Mouse (Mus musculus) cerebellum, adult (tissue): ENCODE results near the gene Gm21083.
"Not testable (repeated sequence)": the region's sequence is repeated elsewhere in the genome, so short reads cannot be mapped to it uniquely, and the experiment has no call there.

Experiments used
- ATAC-seq: cut with Nextera tagmentation; 2 replicates; pipeline ENCODE4 v1.9.2; 2017; ENCODE audit warnings: mild to moderate bottlenecking, moderate library complexity, mixed read lengths; ENCODE audit not compliant: insufficient number of reproducible peaks, low FRiP score, low TSS enrichment

Gm21083 gene

GRCm38 (mm10) chr5:15616195-15616594, 39.1 kb downstream of the Gm21083 start:
- not testable (repeated sequence) for ATAC-seq

- ATAC-seq = not testable (repeated sequence)
Measured at GRCm38 (mm10) chr5:15618764-15619163, 41.6 kb downstream of the Gm21083 start, which contains the start of gene Speer4d. Gene Speer4d (plus strand): TSS chr5:15619064.

GRCm38 (mm10) chr5:15628136-15628535, 51.0 kb downstream of the Gm21083 start:
- not testable (repeated sequence) for ATAC-seq

- ATAC-seq = not testable (repeated sequence)
Measured at GRCm38 (mm10) chr5:15630068-15630467, 52.9 kb downstream of the Gm21083 start.
